Comparison of ENCODE assay signal across 8 mouse cellular contexts in the genomic region with DNA sequence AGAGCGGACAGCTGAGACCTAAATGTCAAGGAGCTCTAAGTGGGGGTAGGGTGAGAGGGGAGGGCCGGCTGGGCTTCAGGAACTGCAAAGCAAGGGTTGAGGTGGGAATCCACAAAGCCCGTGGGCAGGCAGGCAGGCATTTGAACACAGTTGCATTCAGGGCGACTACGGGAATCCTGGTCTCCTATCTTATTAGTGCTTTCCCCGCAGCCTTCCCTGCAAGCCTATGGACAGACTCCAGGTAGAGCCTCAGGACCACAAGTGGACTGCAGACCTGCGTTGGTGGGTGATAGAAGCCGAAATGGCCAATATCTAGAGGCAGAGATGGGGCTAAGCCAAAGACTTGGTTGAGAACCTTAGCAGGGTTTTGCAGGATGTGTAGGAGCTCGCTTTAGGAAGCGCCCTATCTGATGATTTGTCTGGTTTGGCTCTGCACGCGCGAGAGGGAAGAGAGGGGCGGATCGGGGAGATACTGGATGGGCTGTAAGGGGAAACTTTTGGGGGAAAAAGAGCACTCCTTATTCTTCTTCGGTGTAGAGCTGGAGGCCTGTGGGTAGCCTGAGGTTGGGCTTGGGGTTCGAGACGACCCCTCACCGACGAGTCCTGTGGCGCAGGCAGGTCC. TPM values are rescaled to one million over a fixed set of nuclear protein-coding genes. Genes with fewer than 3 reads are reported as not detected.
A peak's percentile ranks its signal among the peaks of the same experiment; 100 is the strongest.
DNase-seq lines count a peak whose midpoint lies in the region; ATAC-seq and TF ChIP-seq lines count a peak whose summit lies in the region.

No protein-coding gene starts in this region.

- H3K27ac ChIP-seq in embryonic facial prominence, embryonic 13.5 days: peak overlapping the region; percentile 78
- H3K27ac ChIP-seq in intestine, postnatal 0 days (ENCODE audit: low read depth, low read length): peak overlapping the region; percentile 94
- no peak overlapping the region for H3K27ac ChIP-seq in neural tube, embryonic 12.5 days
- H3K27ac ChIP-seq in left cerebral cortex, adult 2 months: no peak overlapping the region

- intact Hi-C loops in left cerebral cortex, adult 2 months (cut with DNase I): no loop called here

- no peaks in the 10 kb centered on the region for H3K27me3 ChIP-seq in embryonic facial prominence, embryonic 13.5 days
- H3K27me3 ChIP-seq in intestine, postnatal 0 days (replicated peaks; ENCODE audit: control insufficient read depth, insufficient read depth, low read length): no peaks in the 10 kb centered on the region
- peaks cover 15% of the 10 kb centered on the region for H3K27me3 ChIP-seq in neural tube, embryonic 12.5 days (replicated peaks)

- H3K9ac ChIP-seq in embryonic facial prominence, embryonic 13.5 days: peak overlapping the region; percentile 88
- peak overlapping the region; percentile 71 for H3K9ac ChIP-seq in intestine, postnatal 0 days (ENCODE audit: low read depth, low read length)
- H3K9ac ChIP-seq in neural tube, embryonic 12.5 days: peak overlapping the region; percentile 61

- DNase-seq in lung, adult 2 months: no peak
- DNase-seq in lung, postnatal 25 days (ENCODE audit: low spot score): no peak
- no peak for DNase-seq in left cerebral cortex, adult 2 months (ENCODE audit: extremely low spot score in 1 of 2, low spot score in 2 of 2)
- no peak for DNase-seq in layer of hippocampus, postnatal 14 days (ENCODE audit: low spot score in 2 of 2)
- DNase-seq in adrenal gland, postnatal 36 days: no peak

- H3K36me3 ChIP-seq in embryonic facial prominence, embryonic 13.5 days: peaks cover 24% of the 10 kb centered on the region
- H3K36me3 ChIP-seq in intestine, postnatal 0 days (ENCODE audit: control insufficient read depth, insufficient read depth): peaks cover 14% of the 10 kb centered on the region
- H3K36me3 ChIP-seq in neural tube, embryonic 12.5 days: peaks cover 9% of the 10 kb centered on the region

- H3K4me3 ChIP-seq in lung, adult 2 months (replicated peaks; ENCODE audit: extremely low read depth, low read depth, low read length): peak overlapping the region; percentile 30
- H3K4me3 ChIP-seq in embryonic facial prominence, embryonic 13.5 days: peak overlapping the region; percentile 59
- H3K4me3 ChIP-seq in intestine, postnatal 0 days (ENCODE audit: low read depth, low read length): peak overlapping the region; percentile 43
- H3K4me3 ChIP-seq in neural tube, embryonic 12.5 days: peak overlapping the region; percentile 32
- H3K4me3 ChIP-seq in left cerebral cortex, adult 2 months: no peak overlapping the region

- WGBS in lung, adult 2 months: 40% methylated on average over 21 of the region's 21 CpGs
- 43% methylated on average over 21 of the region's 21 CpGs for WGBS in embryonic facial prominence, embryonic 13.5 days
- WGBS in intestine, postnatal 0 days: 38% methylated on average over 21 of the region's 21 CpGs
- 42% methylated on average over 21 of the region's 21 CpGs for WGBS in neural tube, embryonic 12.5 days

- peaks cover 6% of the 10 kb centered on the region for H3K4me1 ChIP-seq in lung, adult 2 months (ENCODE audit: control insufficient read depth, insufficient read depth, low read length)
- H3K4me1 ChIP-seq in embryonic facial prominence, embryonic 13.5 days: peaks cover 44% of the 10 kb centered on the region
- H3K4me1 ChIP-seq in intestine, postnatal 0 days (replicated peaks; ENCODE audit: control insufficient read depth, insufficient read depth, low read length): peaks cover 9% of the 10 kb centered on the region; the same call in 1 of the 2 replicates
- peaks cover 33% of the 10 kb centered on the region for H3K4me1 ChIP-seq in neural tube, embryonic 12.5 days

- no peak for TF ChIP-seq POLR2A in lung, adult 2 months (IDR thresholded peaks at IDR 0.05; ENCODE audit: borderline replicate concordance, extremely low read depth, low read depth, low read length)

- ATAC-seq in embryonic facial prominence, embryonic 13.5 days (ENCODE audit: insufficient number of reproducible peaks, insufficient read depth, low FRiP score, low TSS enrichment, low read depth): no peak
- no peak for ATAC-seq in intestine, postnatal 0 days
- no peak for ATAC-seq in neural tube, embryonic 12.5 days (ENCODE audit: low FRiP score, low read depth)

- TF ChIP-seq CTCF in lung, adult 2 months (IDR thresholded peaks at IDR 0.05; ENCODE audit: insufficient read depth, low read length): no peak
- TF ChIP-seq CTCF in intestine, postnatal 0 days (IDR thresholded peaks at IDR 0.05; ENCODE audit: low read depth): no peak
- no peak for TF ChIP-seq CTCF in left cerebral cortex, adult 2 months (IDR thresholded peaks at IDR 0.05)

- H3K9me3 ChIP-seq in embryonic facial prominence, embryonic 13.5 days: no peaks in the 10 kb centered on the region
- H3K9me3 ChIP-seq in intestine, postnatal 0 days (ENCODE audit: control insufficient read depth): no peaks in the 10 kb centered on the region
- no peaks in the 10 kb centered on the region for H3K9me3 ChIP-seq in neural tube, embryonic 12.5 days

- peak overlapping the region; percentile 79 for H3K4me2 ChIP-seq in embryonic facial prominence, embryonic 13.5 days
- H3K4me2 ChIP-seq in intestine, postnatal 0 days (replicated peaks; ENCODE audit: low read depth): peak overlapping the region; percentile 78
- H3K4me2 ChIP-seq in neural tube, embryonic 12.5 days (replicated peaks): peak overlapping the region; percentile 61

RNA-seq across cellular contexts. Expression of a gene that starts 1.8 kb away (rescaled TPM):
- polyA plus RNA-seq in lung, adult 2 months (2012; rRNA removed): 189 and 202 TPM in 2 replicates
- polyA plus RNA-seq in embryonic facial prominence, embryonic 13.5 days (2015; fragmentation: Nextera tagmentation; extraction: Ambion mirVana): 255 and 264 TPM in 2 replicates
- polyA plus RNA-seq in intestine, postnatal 0 days (2015; fragmentation: Nextera tagmentation; extraction: Ambion mirVana): 448 and 457 TPM in 2 replicates
- 285 and 313 TPM in 2 replicates for polyA plus RNA-seq in neural tube, embryonic 12.5 days (2016; fragmentation: Nextera tagmentation; extraction: Ambion mirVana)
- total RNA-seq in left cerebral cortex, adult 2 months (2021): 100 to 1,000 TPM; 137 to 141 TPM
- 100 to 1,000 TPM; 147 to 152 TPM for total RNA-seq in layer of hippocampus, postnatal 14 days (2021)
- 100 to 1,000 TPM; 166 to 186 TPM for total RNA-seq in adrenal gland, postnatal 36 days (2021)

RNA-seq across cellular contexts. Expression of a gene that starts 1.8 kb away (rescaled TPM):
- polyA plus RNA-seq in lung, adult 2 months (2012; rRNA removed): 1.8 and 2.4 TPM in 2 replicates
- 18.9 and 19.5 TPM in 2 replicates for polyA plus RNA-seq in embryonic facial prominence, embryonic 13.5 days (2015; fragmentation: Nextera tagmentation; extraction: Ambion mirVana)
- 5.4 and 5.5 TPM in 2 replicates for polyA plus RNA-seq in intestine, postnatal 0 days (2015; fragmentation: Nextera tagmentation; extraction: Ambion mirVana)
- 3.6 and 4.0 TPM in 2 replicates for polyA plus RNA-seq in neural tube, embryonic 12.5 days (2016; fragmentation: Nextera tagmentation; extraction: Ambion mirVana)
- under 1 TPM; 0.25 to 0.42 TPM for total RNA-seq in left cerebral cortex, adult 2 months (2021)
- total RNA-seq in layer of hippocampus, postnatal 14 days (2021): under 1 TPM; 0.39 to 0.45 TPM
- total RNA-seq in adrenal gland, postnatal 36 days (2021): 1 to 10 TPM in 1 of 2 experiments, under 1 TPM in 1; 0.59 to 1.1 TPM

RNA-seq across cellular contexts. Expression of a gene that starts 1.8 kb away (rescaled TPM):
- 167 and 189 TPM in 2 replicates for polyA plus RNA-seq in lung, adult 2 months (2012; rRNA removed)
- 46.0 and 49.9 TPM in 2 replicates for polyA plus RNA-seq in embryonic facial prominence, embryonic 13.5 days (2015; fragmentation: Nextera tagmentation; extraction: Ambion mirVana)
- polyA plus RNA-seq in intestine, postnatal 0 days (2015; fragmentation: Nextera tagmentation; extraction: Ambion mirVana): 1,439 and 1,503 TPM in 2 replicates
- polyA plus RNA-seq in neural tube, embryonic 12.5 days (2016; fragmentation: Nextera tagmentation; extraction: Ambion mirVana): 24.8 and 27.1 TPM in 2 replicates
- 10 to 100 TPM; 33.5 to 35.2 TPM for total RNA-seq in left cerebral cortex, adult 2 months (2021)
- 10 to 100 TPM; 38.2 to 39.3 TPM for total RNA-seq in layer of hippocampus, postnatal 14 days (2021)
- total RNA-seq in adrenal gland, postnatal 36 days (2021): 10 to 100 TPM; 59.1 to 68.1 TPM

RNA-seq across cellular contexts. Expression of a gene that starts 13.6 kb away (rescaled TPM):
- polyA plus RNA-seq in lung, adult 2 months (2012; rRNA removed): 183 and 193 TPM in 2 replicates
- 319 and 324 TPM in 2 replicates for polyA plus RNA-seq in embryonic facial prominence, embryonic 13.5 days (2015; fragmentation: Nextera tagmentation; extraction: Ambion mirVana)
- 830 and 832 TPM in 2 replicates for polyA plus RNA-seq in intestine, postnatal 0 days (2015; fragmentation: Nextera tagmentation; extraction: Ambion mirVana)
- polyA plus RNA-seq in neural tube, embryonic 12.5 days (2016; fragmentation: Nextera tagmentation; extraction: Ambion mirVana): 302 and 313 TPM in 2 replicates
- total RNA-seq in left cerebral cortex, adult 2 months (2021): 100 to 1,000 TPM; 206 to 211 TPM
- total RNA-seq in layer of hippocampus, postnatal 14 days (2021): 100 to 1,000 TPM; 203 to 221 TPM
- total RNA-seq in adrenal gland, postnatal 36 days (2021): 100 to 1,000 TPM; 439 to 578 TPM

RNA-seq across cellular contexts. Expression of a gene that starts 39.5 kb away (rescaled TPM):
- 84.6 and 90.2 TPM in 2 replicates for polyA plus RNA-seq in lung, adult 2 months (2012; rRNA removed)
- polyA plus RNA-seq in embryonic facial prominence, embryonic 13.5 days (2015; fragmentation: Nextera tagmentation; extraction: Ambion mirVana): 10.3 and 10.5 TPM in 2 replicates
- polyA plus RNA-seq in intestine, postnatal 0 days (2015; fragmentation: Nextera tagmentation; extraction: Ambion mirVana): 5.7 and 7.6 TPM in 2 replicates
- 2.2 and 2.9 TPM in 2 replicates for polyA plus RNA-seq in neural tube, embryonic 12.5 days (2016; fragmentation: Nextera tagmentation; extraction: Ambion mirVana)
- 10 to 100 TPM; 30.6 to 37.2 TPM for total RNA-seq in left cerebral cortex, adult 2 months (2021)
- 10 to 100 TPM; 33.5 to 33.9 TPM for total RNA-seq in layer of hippocampus, postnatal 14 days (2021)
- 10 to 100 TPM; 34.1 to 36.4 TPM for total RNA-seq in adrenal gland, postnatal 36 days (2021)

Comparison
In these comparisons a context has a peak if more than half of its experiments do, and no peak if none do; other contexts are left out.
1. H3K27ac ChIP-seq: peak in embryonic facial prominence, embryonic 13.5 days (single experiment) and intestine, postnatal 0 days (single experiment); none in neural tube, embryonic 12.5 days (single experiment) and left cerebral cortex, adult 2 months (single experiment).
2. Peak in every context shown above with its lines, with median percentiles within 50 percentile points of each other: H3K4me2 ChIP-seq and H3K9ac ChIP-seq.